Mouse (Mus musculus) left cerebral cortex, adult 18-20 months (tissue): Measurements from ENCODE around the gene Dmac2. TPM values are rescaled to one million over a fixed set of nuclear protein-coding genes. Genes with fewer than 3 reads are reported as not detected.

Experiments
- DNase-seq, 2 experiments: peaks; one replicate each; pipeline ENCODE4 v3.0.0; 2021 to 2022; ENCODE audit warnings: low spot score in 2 of 2, mixed read lengths in 1 of 2
- total RNA-seq, 2 experiments: library from RNA; stranded (reverse); gene quantifications; 2 replicates each; pipeline ENCODE4 v1.2.3; 2021

The Dmac2 gene
- total RNA-seq, 2 experiments from 2014 or later = 49.6 to 52.2 TPM

DNA sequence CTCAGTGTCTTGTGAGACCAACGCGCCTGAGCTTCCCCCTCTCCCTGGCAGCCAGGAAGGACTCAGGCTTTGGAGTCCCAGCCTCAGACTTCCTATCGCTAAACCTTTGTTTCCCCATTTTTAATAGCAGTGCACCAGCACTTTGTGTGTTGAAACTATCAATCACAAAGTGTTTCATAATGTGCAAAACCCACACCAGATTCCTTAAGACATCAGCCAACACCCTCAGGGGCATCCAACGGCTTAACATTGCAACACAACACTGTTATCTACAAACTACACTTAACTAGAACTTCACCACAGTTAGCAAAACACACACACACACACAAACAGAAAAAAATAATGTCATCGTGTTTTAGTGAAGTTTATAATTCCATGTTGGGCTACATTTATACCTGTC lies 30.6 kb downstream of the Dmac2 start:
- no peak for DNase-seq

GRCm38 (mm10) chr7:25651281-25651680 lies 32.1 kb downstream of the Dmac2 start:
- no peak for DNase-seq

- DNase-seq = no peak
Observed at GRCm38 (mm10) chr7:25652244-25652759, 33.1 kb downstream of the Dmac2 start.

GRCm38 (mm10) chr7:25655601-25656428 lies 36.6 kb downstream of the Dmac2 start:
- DNase-seq = no peak

DNA sequence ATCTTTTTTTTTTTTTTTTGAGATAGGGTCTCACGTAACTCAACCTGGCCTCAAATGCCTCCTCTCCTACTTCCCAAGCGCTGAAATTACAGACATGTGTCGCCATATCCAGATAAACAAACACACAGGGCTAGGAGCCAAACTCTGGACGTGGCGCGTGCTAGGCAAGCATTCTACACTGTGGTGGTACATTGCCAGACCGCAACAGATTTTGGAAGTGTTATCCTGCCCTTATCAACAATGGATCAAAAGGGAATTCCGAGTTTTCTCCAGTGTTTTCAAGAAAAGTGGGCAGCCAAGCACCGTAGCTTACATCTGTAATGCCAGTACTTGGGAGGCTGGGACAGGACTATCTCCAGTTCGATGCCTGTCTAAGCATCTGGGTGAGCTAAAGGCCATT lies 38.6 kb downstream of the Dmac2 start:
- DNase-seq = no peak

- DNase-seq = peak; percentile 99
Observed at GRCm38 (mm10) chr7:25658657-25659472, 39.7 kb downstream of the Dmac2 start, which contains the start of the genes Bckdha and Exosc5. Gene Bckdha (minus strand): TSS chr7:25658981. Gene Exosc5 (plus strand): TSS chr7:25659164.

GRCm38 (mm10) chr7:25666381-25666780 lies 47.2 kb downstream of the Dmac2 start:
- DNase-seq = no peak

DNA sequence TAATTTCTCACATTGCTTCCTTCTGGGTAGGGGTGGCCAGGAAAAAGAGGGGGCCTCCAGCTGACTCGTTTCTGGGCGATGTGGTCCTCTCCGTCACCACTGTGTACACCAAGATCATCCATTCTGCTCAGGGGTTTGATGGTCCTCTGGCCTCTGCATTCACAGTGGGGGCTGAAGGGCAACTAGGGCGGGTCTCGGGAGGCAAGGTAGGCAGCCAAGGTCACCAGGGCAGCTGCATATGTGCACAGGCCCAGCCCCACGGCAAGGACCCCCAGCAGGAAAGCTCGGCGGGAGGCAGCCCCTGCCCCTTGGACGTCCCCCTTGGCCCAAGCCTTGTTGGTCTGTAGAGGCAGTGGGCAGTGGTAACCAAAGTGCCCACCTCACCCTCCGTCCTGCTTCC lies 49.9 kb downstream of the Dmac2 start:
- no peak for DNase-seq

DNA sequence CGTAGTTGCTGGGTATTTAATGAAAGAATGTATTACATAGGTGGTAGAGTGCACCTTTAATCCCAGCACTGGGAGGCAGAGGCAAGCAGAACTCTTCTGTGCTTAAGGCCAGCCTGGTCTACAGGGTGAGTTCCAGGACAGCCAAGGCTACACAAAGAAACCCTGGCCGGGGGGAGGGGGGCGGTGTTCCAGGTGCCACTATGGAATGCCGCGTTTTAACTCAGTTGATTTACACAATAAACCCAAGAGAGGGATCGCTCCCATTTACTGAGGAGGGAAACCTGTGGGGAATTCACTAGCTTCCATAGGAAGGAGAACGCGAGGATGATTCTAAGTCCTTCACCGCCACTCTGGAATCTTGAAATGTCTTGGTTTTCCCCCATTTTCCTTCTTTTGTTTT lies 50.4 kb downstream of the Dmac2 start:
- DNase-seq = no peak

- no peak for DNase-seq
Observed at GRCm38 (mm10) chr7:25670096-25670495, 50.9 kb downstream of the Dmac2 start.

GRCm38 (mm10) chr7:25671686-25672085 lies 52.5 kb downstream of the Dmac2 start:
- no peak for DNase-seq

DNA sequence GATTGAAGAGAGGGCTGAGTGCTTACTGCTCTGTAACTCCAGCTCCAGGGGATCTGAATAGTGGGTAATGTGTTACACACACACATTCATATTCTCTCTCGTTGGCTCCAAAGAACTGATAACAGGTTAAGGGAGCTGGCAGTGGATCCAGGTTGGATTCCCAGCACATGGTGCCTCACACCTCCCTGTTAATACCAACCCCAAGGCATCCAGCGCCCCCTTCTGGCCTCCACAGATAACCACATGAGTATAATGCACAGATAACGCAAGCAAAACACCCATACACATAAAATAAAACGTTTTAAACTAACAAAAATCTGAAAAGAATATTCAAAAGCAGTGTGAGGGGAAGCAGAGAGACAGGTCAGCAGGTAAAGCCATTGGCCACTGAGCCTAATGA lies 53.2 kb downstream of the Dmac2 start:
- no peak for DNase-seq

DNA sequence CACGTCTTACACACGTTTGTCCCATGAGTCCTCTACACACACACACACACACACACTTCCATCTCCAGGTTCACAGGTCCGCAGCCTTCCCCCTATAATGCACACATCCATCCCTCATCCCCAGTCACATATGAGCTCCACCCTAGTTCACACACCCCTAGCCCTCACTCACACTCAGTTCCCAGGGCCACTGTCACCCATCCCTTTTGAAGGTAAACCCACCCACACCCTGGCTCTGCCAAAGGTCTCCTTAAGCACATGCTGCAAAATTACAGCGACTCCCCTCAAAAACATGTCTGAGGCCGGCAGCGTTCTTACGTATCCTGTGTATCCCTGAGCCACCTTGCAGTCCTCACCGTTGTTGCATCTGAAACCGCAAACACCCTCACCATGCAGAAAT lies 55.1 kb downstream of the Dmac2 start:
- no peak for DNase-seq

DNA sequence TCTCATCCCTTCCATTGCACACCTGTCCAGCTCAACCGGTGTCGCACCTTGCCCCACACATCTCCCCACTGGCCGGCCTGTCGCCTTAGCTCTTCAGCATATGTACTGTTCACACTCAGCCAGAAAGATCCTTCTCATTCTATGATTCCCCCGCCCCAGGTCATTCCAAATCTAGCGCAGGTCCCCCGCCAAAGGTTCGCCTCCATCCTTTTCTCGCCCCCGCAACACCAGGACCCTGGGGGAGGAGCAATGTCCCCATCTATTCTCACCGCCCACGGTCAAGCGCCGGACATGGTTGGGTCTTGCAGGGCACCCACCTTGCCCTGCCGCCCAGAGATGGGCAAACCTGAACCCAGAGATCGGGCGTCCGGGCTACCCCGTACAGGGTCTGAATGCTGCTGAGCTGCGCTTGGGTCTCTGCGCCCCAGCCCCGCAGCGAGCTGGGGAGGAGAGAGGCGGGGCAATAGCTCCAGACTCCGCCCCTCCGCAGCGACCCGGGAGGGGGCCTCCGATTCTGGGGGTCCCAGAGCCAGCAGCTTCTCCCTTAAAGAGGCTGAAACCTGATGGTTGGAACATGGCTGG lies 55.6 kb downstream of the Dmac2 start, which contains the start of gene Tmem91:
Tmem91 (minus strand) TSS at position 448 of the 582 bp plus-strand sequence.
- no peak for DNase-seq

Other genes starting within 250 kb of the Dmac2 start
- not detected for gene Cnfn, start 249.7 kb upstream of the Dmac2 start, total RNA-seq
- 1 to 10 TPM; 7.6 to 8.2 TPM for gene Lipe, start 220.7 kb upstream of the Dmac2 start, total RNA-seq
- not detected for gene Cxcl17, start 206.5 kb upstream of the Dmac2 start, total RNA-seq
- 1 to 10 TPM; 3.4 to 5.0 TPM for gene Ceacam1, start 141.8 kb upstream of the Dmac2 start, total RNA-seq
- under 1 TPM; 0.33 to 0.37 TPM for gene Ceacam2, start 79.6 kb upstream of the Dmac2 start, total RNA-seq
- gene Erich4, start 3.5 kb upstream of the Dmac2 start, total RNA-seq = not detected
- 1 to 10 TPM in 1 of 2 experiments, under 1 TPM in 1; 0.86 to 1.0 TPM for gene B3gnt8, start 7.2 kb downstream of the Dmac2 start, total RNA-seq
- 10 to 100 TPM; 35.7 to 40.7 TPM for gene Bckdha, start 39.6 kb downstream of the Dmac2 start, total RNA-seq
- gene Exosc5, start 39.8 kb downstream of the Dmac2 start, total RNA-seq = 10 to 100 TPM; 23.5 to 24.4 TPM
- gene Tmem91, start 55.8 kb downstream of the Dmac2 start, total RNA-seq = 10 to 100 TPM; 23.6 to 26.5 TPM
- gene B9d2, start 61.4 kb downstream of the Dmac2 start, total RNA-seq = 10 to 100 TPM; 22.9 to 24.3 TPM
- 1 to 10 TPM; 7.9 to 9.2 TPM for gene Tgfb1, start 67.6 kb downstream of the Dmac2 start, total RNA-seq
- 10 to 100 TPM; 59.8 to 61.4 TPM for gene Ccdc97, start 99.7 kb downstream of the Dmac2 start, total RNA-seq
- gene Hnrnpul1, start 135.3 kb downstream of the Dmac2 start, total RNA-seq = 100 to 1,000 TPM in 1 of 2 experiments, 10 to 100 TPM in 1; 99.0 to 102 TPM
- 10 to 100 TPM; 34.6 to 34.8 TPM for gene Axl, start 169.3 kb downstream of the Dmac2 start, total RNA-seq
- 1 to 10 TPM; 3.8 TPM for gene Cyp2s1, start 197.5 kb downstream of the Dmac2 start, total RNA-seq